Mouse (Mus musculus): ENCODE data around the gene Gm8247.
"Not testable (repeated sequence)": the region's sequence is repeated elsewhere in the genome, so short reads cannot be mapped to it uniquely, and the experiment has no call there.

DNA sequence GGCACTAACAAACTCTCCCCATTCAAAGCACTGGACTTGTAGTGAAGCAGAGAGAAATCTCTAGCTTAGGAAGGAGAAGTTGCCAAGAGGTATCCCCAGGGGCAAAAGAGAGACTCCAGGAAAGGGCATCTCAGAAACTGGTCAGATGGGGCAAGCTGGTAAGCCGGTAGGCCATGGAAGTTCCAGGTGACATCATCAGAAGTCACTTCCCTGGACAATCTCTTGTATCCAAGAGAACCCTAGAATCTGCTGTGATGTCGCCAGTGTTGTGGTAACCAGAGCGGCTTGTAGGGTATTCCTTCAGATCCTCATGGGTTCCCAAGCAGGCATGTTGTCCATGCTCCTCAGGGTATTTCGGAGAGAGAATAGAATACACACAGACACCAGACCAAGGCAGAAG lies at the start of gene Gm8247:
- not testable (repeated sequence) for TF ChIP-seq POLR2A (IDR thresholded peaks at IDR 0.05; ENCODE audit: control insufficient read depth, low read depth, low read length); CTCF (IDR thresholded peaks at IDR 0.05; ENCODE audit: control insufficient read depth, insufficient read depth, insufficient replicate concordance, low read depth, low read length)
